Mouse (Mus musculus) kidney, embryonic 14.5 days (tissue): Measurements from ENCODE around the gene Itpka. TPM values are rescaled to one million over a fixed set of nuclear protein-coding genes. Genes with fewer than 3 reads are reported as not detected.
"Not testable (repeated sequence)": the region's sequence is repeated elsewhere in the genome, so short reads cannot be mapped to it uniquely, and the experiment has no call there.

ENCODE experiments used
- ATAC-seq: fragments of 200-750 bp; cut with Nextera tagmentation; 2 replicates; pipeline ENCODE4 v1.8.0; 2017; ENCODE audit warnings: moderate number of reproducible peaks, mild to moderate bottlenecking, moderate TSS enrichment, moderate library complexity; ENCODE audit not compliant: low FRiP score, low TSS enrichment
- H3K27ac ChIP-seq: fragments of 300-500 bp; sonication (generic); 2 replicates; pipeline ENCODE4 v1.5.1; 2014; ENCODE audit warnings: low read depth, mild to moderate bottlenecking, low read length, moderate library complexity, mixed read lengths
- H3K27me3 ChIP-seq: fragments of 300-500 bp; sonication (generic); 2 replicates; pipeline ENCODE4 v1.6.1; 2014; ENCODE audit warnings: mild to moderate bottlenecking, low read length; ENCODE audit not compliant: control insufficient read depth, insufficient read depth
- H3K36me3 ChIP-seq: fragments of 300-500 bp; sonication (generic); 2 replicates; pipeline ENCODE4 v1.6.1; 2014; ENCODE audit warnings: low read length, mixed read lengths; ENCODE audit not compliant: control insufficient read depth, insufficient read depth
- H3K4me1 ChIP-seq: fragments of 300-500 bp; sonication (generic); 2 replicates; pipeline ENCODE4 v1.6.1; 2014; ENCODE audit warnings: low read length, mixed read lengths; ENCODE audit not compliant: control insufficient read depth, insufficient read depth
- H3K4me2 ChIP-seq: fragments of 300-500 bp; sonication (generic); replicated peaks from 2 replicates; pipeline ENCODE4 v1.6.1; 2014; ENCODE audit warnings: low read depth, mild to moderate bottlenecking, low read length
- H3K4me3 ChIP-seq: fragments of 300-500 bp; sonication (generic); 2 replicates; pipeline ENCODE4 v1.5.1; 2014; ENCODE audit warnings: mild to moderate bottlenecking, low read length
- H3K9ac ChIP-seq: fragments of 300-500 bp; sonication (generic); 2 replicates; pipeline ENCODE4 v1.6.1; 2014; ENCODE audit warnings: low read depth, mild to moderate bottlenecking, low read length, moderate library complexity
- H3K9me3 ChIP-seq: fragments of 300-500 bp; sonication (generic); 2 replicates; pipeline ENCODE4 v1.6.1; 2016; ENCODE audit warnings: low read length; ENCODE audit not compliant: control insufficient read depth
- WGBS: fragments of 180-500 bp; shearing (Covaris S2); extraction: QIAGEN DNeasy Blood & Tissue Kit; methylation state at CpG from one replicate; pipeline ENCODE4 v1.1.7; 2014; 5-methylcytosine and 5-hydroxymethylcytosine counted together
- polyA plus RNA-seq: library from polyadenylated mRNA; unstranded; fragments of >200 nt; fragmentation: Nextera tagmentation; extraction: Ambion mirVana; gene quantifications from 2 replicates; pipeline ENCODE4 v1.2.1, GENCODE M21; 2014

Gene Itpka
- polyA plus RNA-seq, result 0.87 and 1.7 TPM in 2 replicates

- H3K4me1 ChIP-seq, result peaks cover 23% of the 10 kb centered on the region
- H3K27ac ChIP-seq, result peak within 1 kb of the TSS; percentile 89
- H3K27me3 ChIP-seq, result peaks cover 22% of the 10 kb centered on the region
- H3K9ac ChIP-seq, result peak within 1 kb of the TSS; percentile 63
- peak; percentile 84 for ATAC-seq
- peak within 1 kb of the TSS; percentile 66 for H3K4me3 ChIP-seq
- peak within 1 kb of the TSS; percentile 99 for H3K4me2 ChIP-seq
- WGBS, result 0% methylated on average over 28 of the region's 53 CpGs
- no peaks in the 10 kb centered on the region for H3K36me3 ChIP-seq
- no peaks in the 10 kb centered on the region for H3K9me3 ChIP-seq
Measured at GRCm38 (mm10) chr2:119741581-119742411, at the start of gene Itpka. Gene Itpka (plus strand): TSS chr2:119742337.

DNA sequence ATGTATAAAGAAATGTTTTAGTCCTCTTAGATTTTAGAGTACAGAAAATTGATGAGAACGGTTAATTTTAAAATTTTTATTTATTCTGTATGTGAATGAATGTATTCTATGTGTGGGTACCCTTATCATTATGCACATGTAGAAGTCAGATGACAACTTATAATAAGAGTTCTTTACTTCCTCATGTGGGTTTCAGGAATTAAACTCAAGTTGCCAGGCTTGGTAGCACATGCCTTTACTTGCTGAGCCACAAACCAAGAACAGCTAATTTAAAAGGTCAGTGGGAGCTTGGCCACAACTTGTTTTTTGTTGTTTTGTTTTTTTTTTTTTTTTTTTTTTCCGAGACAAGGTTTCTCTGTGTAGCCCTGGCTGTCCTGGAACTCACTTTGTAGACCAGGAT lies 47.3 kb upstream of the Itpka start:
- no peak overlapping the region for H3K4me3 ChIP-seq
- peaks cover 17% of the 10 kb centered on the region for H3K36me3 ChIP-seq
- no peaks in the 10 kb centered on the region for H3K4me1 ChIP-seq
- H3K9ac ChIP-seq, result no peak overlapping the region
- H3K27me3 ChIP-seq, result no peaks in the 10 kb centered on the region
- WGBS, result 98% methylated on average over 1 of the region's 2 CpGs
- no peak for ATAC-seq
- H3K4me2 ChIP-seq, result no peak overlapping the region
- no peak overlapping the region for H3K27ac ChIP-seq
- H3K9me3 ChIP-seq, result no peaks in the 10 kb centered on the region

GRCm38 (mm10) chr2:119696111-119696510 lies 46.0 kb upstream of the Itpka start:
- Histone ChIP-seq H3K4me1 (no peaks in the 10 kb centered on the region), H3K4me2 (no peak overlapping the region), H3K27me3 (no peaks in the 10 kb centered on the region), H3K9me3 (no peaks in the 10 kb centered on the region), H3K36me3 (peaks cover 19% of the 10 kb centered on the region), H3K4me3 (no peak overlapping the region), H3K9ac (no peak overlapping the region), H3K27ac (no peak overlapping the region)
- no peak for ATAC-seq
- 76% methylated on average over 1 of the region's 1 CpGs for WGBS

DNA sequence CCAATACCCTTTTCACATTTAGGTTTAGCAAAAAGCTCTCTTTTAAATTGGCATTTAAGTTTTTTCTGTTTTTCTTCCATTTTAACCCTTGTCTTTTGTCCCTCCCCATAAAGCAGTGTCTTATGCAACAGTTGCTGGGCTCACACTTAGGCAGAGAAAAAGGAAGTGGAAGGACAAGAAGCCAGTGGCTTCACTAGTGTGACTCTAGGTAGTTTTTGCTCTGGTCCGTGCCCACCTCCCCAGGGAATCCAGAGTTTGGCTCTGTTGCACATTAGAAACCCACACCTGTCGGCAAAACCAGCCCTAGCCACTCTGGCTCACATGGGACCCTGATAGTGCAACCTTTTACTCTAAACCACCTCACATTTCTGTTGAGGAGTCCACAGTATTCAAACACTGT lies 43.7 kb upstream of the Itpka start:
- H3K36me3 ChIP-seq, result peaks cover 15% of the 10 kb centered on the region
- H3K9ac ChIP-seq, result no peak overlapping the region
- WGBS, result 90% methylated on average over 2 of the region's 2 CpGs
- no peak for ATAC-seq
- H3K4me2 ChIP-seq, result no peak overlapping the region
- H3K4me3 ChIP-seq, result no peak overlapping the region
- no peaks in the 10 kb centered on the region for H3K9me3 ChIP-seq
- no peaks in the 10 kb centered on the region for H3K4me1 ChIP-seq
- H3K27ac ChIP-seq, result no peak overlapping the region
- H3K27me3 ChIP-seq, result no peaks in the 10 kb centered on the region

- H3K36me3 ChIP-seq, result peaks cover 19% of the 10 kb centered on the region
- no peak overlapping the region for H3K9ac ChIP-seq
- H3K9me3 ChIP-seq, result no peaks in the 10 kb centered on the region
- no peak overlapping the region for H3K4me3 ChIP-seq
- no peaks in the 10 kb centered on the region for H3K4me1 ChIP-seq
- no peak overlapping the region for H3K27ac ChIP-seq
- no peak for ATAC-seq
- no peaks in the 10 kb centered on the region for H3K27me3 ChIP-seq
- H3K4me2 ChIP-seq, result no peak overlapping the region
- 93% methylated on average over 3 of the region's 3 CpGs for WGBS
Measured at GRCm38 (mm10) chr2:119699962-119700361, 42.2 kb upstream of the Itpka start.

DNA sequence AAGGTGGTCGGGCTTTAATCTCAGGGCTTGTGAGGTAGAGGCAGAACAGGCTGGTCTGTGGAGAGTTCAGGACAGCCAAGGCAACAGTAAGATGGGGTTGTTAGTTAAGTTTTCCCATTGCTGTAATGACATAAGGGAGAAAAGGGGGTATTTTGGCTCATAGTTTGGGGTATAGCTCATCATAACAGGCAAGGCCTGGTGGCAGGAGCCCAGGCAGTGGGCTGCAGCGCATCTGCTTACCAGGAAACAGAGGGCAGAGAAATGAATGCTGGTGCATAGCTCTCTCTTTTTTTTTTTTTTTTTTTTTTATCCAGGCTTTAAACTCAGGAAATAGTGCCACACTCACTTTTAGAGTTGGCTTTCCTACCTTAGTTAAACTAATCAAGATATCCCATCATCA lies 39.0 kb upstream of the Itpka start:
- no peak overlapping the region for H3K27ac ChIP-seq
- peaks cover 42% of the 10 kb centered on the region for H3K36me3 ChIP-seq
- no peaks in the 10 kb centered on the region for H3K27me3 ChIP-seq
- no peak overlapping the region for H3K9ac ChIP-seq
- WGBS, result 92% methylated on average over 2 of the region's 2 CpGs
- no peak for ATAC-seq
- H3K4me3 ChIP-seq, result no peak overlapping the region
- H3K4me1 ChIP-seq, result no peaks in the 10 kb centered on the region
- H3K9me3 ChIP-seq, result no peaks in the 10 kb centered on the region
- H3K4me2 ChIP-seq, result no peak overlapping the region

DNA sequence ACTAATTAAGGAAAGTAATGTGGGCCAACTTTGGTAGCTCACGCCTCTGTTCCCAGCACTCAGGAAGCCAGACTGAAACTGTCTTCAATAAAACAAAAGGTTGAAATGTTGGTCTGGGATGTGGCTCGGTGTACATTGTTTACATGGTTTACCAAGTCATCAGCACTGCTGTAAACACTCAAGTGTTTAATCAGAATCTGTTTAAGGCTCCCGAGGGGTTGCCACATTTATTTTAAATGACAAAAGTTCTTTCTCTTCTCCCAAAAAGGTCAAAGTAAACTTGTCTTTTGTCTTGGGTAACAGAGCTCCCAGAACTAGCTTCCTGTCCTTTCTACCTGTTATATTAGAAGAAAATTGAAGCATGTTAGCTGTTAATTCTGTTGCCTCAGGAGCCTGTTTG lies 34.5 kb upstream of the Itpka start:
- H3K36me3 ChIP-seq, result peaks cover 54% of the 10 kb centered on the region
- 89% methylated on average over 3 of the region's 3 CpGs for WGBS

DNA sequence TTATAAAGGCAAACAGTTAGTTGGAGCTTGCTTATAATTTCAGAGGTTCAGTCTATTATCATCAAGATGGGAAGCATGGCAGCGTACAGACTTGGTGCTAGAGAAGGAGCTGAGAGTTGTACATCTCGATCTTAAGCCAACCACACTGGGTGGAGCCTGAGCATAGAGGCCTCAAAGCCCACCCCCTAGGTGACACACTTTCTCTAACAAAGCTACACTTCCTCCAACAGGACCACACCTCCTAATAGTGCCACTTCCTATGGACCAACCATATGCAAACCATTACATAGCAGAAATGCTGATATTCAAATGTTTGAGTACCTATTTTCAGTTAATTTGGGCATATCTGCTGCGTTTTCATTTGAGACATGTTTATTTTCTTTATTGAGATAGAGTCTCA lies 32.1 kb upstream of the Itpka start:
- Histone ChIP-seq H3K27ac (no peak overlapping the region), H3K9ac (no peak overlapping the region), H3K9me3 (no peaks in the 10 kb centered on the region), H3K4me3 (no peak overlapping the region), H3K27me3 (no peaks in the 10 kb centered on the region), H3K4me2 (no peak overlapping the region), H3K36me3 (peaks cover 63% of the 10 kb centered on the region), H3K4me1 (no peaks in the 10 kb centered on the region)
- ATAC-seq, result no peak
- 96% methylated on average over 3 of the region's 3 CpGs for WGBS

More for the DNA sequence above, 34.5 kb upstream of the Itpka start:
- Histone ChIP-seq H3K27me3 (no peaks in the 10 kb centered on the region), H3K9me3 (no peaks in the 10 kb centered on the region), H3K4me2 (no peak overlapping the region), H3K4me3 (no peak overlapping the region), H3K27ac (no peak overlapping the region), H3K4me1 (no peaks in the 10 kb centered on the region), H3K9ac (no peak overlapping the region)
- ATAC-seq, result no peak

- 95% methylated on average over 2 of the region's 2 CpGs for whole genome bisulfite sequencing
- H3K27me3 ChIP-seq, H3K9me3 ChIP-seq, H3K27ac ChIP-seq, ATAC-seq, H3K4me2 ChIP-seq, H3K4me1 ChIP-seq, H3K9ac ChIP-seq, H3K4me3 ChIP-seq: not testable (repeated sequence)
- peaks cover 66% of the 10 kb centered on the region for H3K36me3 ChIP-seq
Measured at GRCm38 (mm10) chr2:119715868-119716267, 26.3 kb upstream of the Itpka start.
